Mouse (Mus musculus) liver, embryonic 16.5 days (tissue): Measurements from ENCODE around the gene Frmd4b. TPM values are rescaled to one million over a fixed set of nuclear protein-coding genes. Genes with fewer than 3 reads are reported as not detected.

Experiments used
- ATAC-seq: fragments of 200-750 bp; cut with Nextera tagmentation; 2 replicates; pipeline ENCODE4 v1.8.0; 2017; ENCODE audit warnings: low read depth, mild to moderate bottlenecking, moderate number of reproducible peaks, moderate library complexity
- H3K27ac ChIP-seq: fragments of 300-500 bp; sonication (generic); 2 replicates; pipeline ENCODE4 v1.5.1; 2014; ENCODE audit warnings: mild to moderate bottlenecking, low read length
- H3K27me3 ChIP-seq: fragments of 300-500 bp; sonication (generic); 2 replicates; pipeline ENCODE4 v1.6.1; 2014; ENCODE audit warnings: low read depth, low read length, mixed read lengths; ENCODE audit not compliant: control insufficient read depth, insufficient read depth
- H3K36me3 ChIP-seq: fragments of 300-500 bp; sonication (generic); 2 replicates; pipeline ENCODE4 v1.6.1; 2014; ENCODE audit warnings: mild to moderate bottlenecking; ENCODE audit not compliant: control insufficient read depth, insufficient read depth
- H3K4me1 ChIP-seq: fragments of 300-500 bp; sonication (generic); 2 replicates; pipeline ENCODE4 v1.6.1; 2014; ENCODE audit warnings: low read depth, low read length, mixed read lengths; ENCODE audit not compliant: control insufficient read depth
- H3K4me2 ChIP-seq: fragments of 300-500 bp; sonication (generic); 2 replicates; pipeline ENCODE4 v1.6.1; 2014; ENCODE audit warnings: low read depth, low read length, mixed read lengths
- H3K4me3 ChIP-seq: fragments of 300-500 bp; sonication (generic); 2 replicates; pipeline ENCODE4 v1.5.1; 2014; ENCODE audit warnings: low read depth, mild to moderate bottlenecking, low read length
- H3K9ac ChIP-seq: fragments of 300-500 bp; sonication (generic); 2 replicates; pipeline ENCODE4 v1.6.1; 2014; ENCODE audit warnings: low read depth, low read length
- H3K9me3 ChIP-seq: fragments of 300-500 bp; sonication (generic); replicated peaks from 2 replicates; pipeline ENCODE4 v1.6.1; 2016; ENCODE audit warnings: low read length; ENCODE audit not compliant: control insufficient read depth
- WGBS: fragments of 180-500 bp; shearing (Covaris S2); extraction: QIAGEN DNeasy Blood & Tissue Kit; methylation state at CpG from one replicate; pipeline ENCODE4 v1.1.7; 2014; ENCODE audit not compliant: insufficient replicate concordance; 5-methylcytosine and 5-hydroxymethylcytosine counted together
- polyA plus RNA-seq: library from polyadenylated mRNA; unstranded; fragments of >200 nt; fragmentation: Nextera tagmentation; extraction: Ambion mirVana; gene quantifications from 2 replicates; pipeline ENCODE4 v1.2.1, GENCODE M21; 2015

Gene Frmd4b
- polyA plus RNA-seq, 1 experiment from 2014 or later: 8.9 TPM

GRCm38 (mm10) chr6:97521279-97522038 is 95.9 kb downstream of the Frmd4b start:
- Histone ChIP-seq H3K9ac (no peak overlapping the region), H3K27me3 (no peaks in the 10 kb centered on the region), H3K4me2 (no peak overlapping the region), H3K27ac (no peak overlapping the region), H3K36me3 (no peaks in the 10 kb centered on the region), H3K4me3 (no peak overlapping the region), H3K9me3 (no peaks in the 10 kb centered on the region), H3K4me1 (no peaks in the 10 kb centered on the region; the same call in none of the 2 replicates)
- WGBS: 64% methylated on average over 13 of the region's 13 CpGs
- ATAC-seq: no peak

- ATAC-seq: no peak
- Histone ChIP-seq H3K9ac (no peak overlapping the region), H3K27ac (no peak overlapping the region), H3K9me3 (no peaks in the 10 kb centered on the region), H3K27me3 (no peaks in the 10 kb centered on the region), H3K4me3 (no peak overlapping the region), H3K4me1 (no peaks in the 10 kb centered on the region; the same call in none of the 2 replicates), H3K4me2 (no peak overlapping the region), H3K36me3 (no peaks in the 10 kb centered on the region)
- WGBS: 18% methylated on average over 2 of the region's 2 CpGs
These were observed 96.8 kb downstream of the Frmd4b start for GRCm38 (mm10) chr6:97520566-97520965.

- Histone ChIP-seq H3K4me3 (no peak overlapping the region), H3K27ac (peak overlapping the region; percentile 33; the same call in 1 of the 2 replicates), H3K36me3 (no peaks in the 10 kb centered on the region), H3K9ac (no peak overlapping the region), H3K4me2 (no peak overlapping the region), H3K9me3 (no peaks in the 10 kb centered on the region), H3K27me3 (no peaks in the 10 kb centered on the region), H3K4me1 (no peaks in the 10 kb centered on the region; the same call in none of the 2 replicates)
- 61% methylated on average over 10 of the region's 10 CpGs for WGBS
- peak; percentile 68 for ATAC-seq
These were observed 97.8 kb downstream of the Frmd4b start for GRCm38 (mm10) chr6:97519553-97519952.

DNA sequence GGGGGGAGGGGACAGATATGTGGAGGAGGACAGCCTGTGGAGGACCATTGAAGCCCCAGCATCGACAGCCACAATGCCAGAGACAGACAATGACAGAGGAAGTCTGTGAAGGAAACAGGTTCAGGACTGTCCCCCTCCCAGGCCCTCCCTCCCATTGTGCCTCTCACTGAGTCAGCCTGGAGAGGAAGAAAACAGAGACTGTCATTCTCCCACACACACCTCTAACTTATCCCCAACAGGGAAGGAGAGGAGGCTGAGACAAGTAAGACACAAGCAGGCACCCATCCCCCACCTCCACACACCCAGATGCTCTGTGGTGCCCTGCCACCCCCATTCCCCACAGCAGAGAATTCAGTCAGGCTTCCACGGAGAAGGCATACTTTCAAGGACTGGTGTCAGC is 98.9 kb downstream of the Frmd4b start:
- H3K27ac ChIP-seq: no peak overlapping the region
- H3K4me1 ChIP-seq: no peaks in the 10 kb centered on the region; the same call in none of the 2 replicates
- no peaks in the 10 kb centered on the region for H3K36me3 ChIP-seq
- no peaks in the 10 kb centered on the region for H3K27me3 ChIP-seq
- H3K4me2 ChIP-seq: no peak overlapping the region
- ATAC-seq: peak; percentile 32; the same call in 1 of the 2 replicates
- no peak overlapping the region for H3K9ac ChIP-seq
- WGBS: 9% methylated on average over 2 of the region's 2 CpGs
- H3K9me3 ChIP-seq: no peaks in the 10 kb centered on the region
- no peak overlapping the region for H3K4me3 ChIP-seq

GRCm38 (mm10) chr6:97517616-97518235 is 99.6 kb downstream of the Frmd4b start:
- H3K4me2 ChIP-seq: no peak overlapping the region
- H3K36me3 ChIP-seq: no peaks in the 10 kb centered on the region
- ATAC-seq: no peak
- no peak overlapping the region for H3K4me3 ChIP-seq
- WGBS: 45% methylated on average over 12 of the region's 12 CpGs
- no peak overlapping the region for H3K27ac ChIP-seq
- no peaks in the 10 kb centered on the region for H3K27me3 ChIP-seq
- H3K9ac ChIP-seq: no peak overlapping the region
- H3K4me1 ChIP-seq: no peaks in the 10 kb centered on the region; the same call in none of the 2 replicates
- H3K9me3 ChIP-seq: no peaks in the 10 kb centered on the region

- H3K4me1 ChIP-seq: no peaks in the 10 kb centered on the region; the same call in none of the 2 replicates
- H3K4me2 ChIP-seq: no peak overlapping the region
- H3K27me3 ChIP-seq: no peaks in the 10 kb centered on the region
- no peak overlapping the region for H3K9ac ChIP-seq
- no peaks in the 10 kb centered on the region for H3K9me3 ChIP-seq
- no peak overlapping the region for H3K4me3 ChIP-seq
- no peaks in the 10 kb centered on the region for H3K36me3 ChIP-seq
- WGBS: 69% methylated on average over 5 of the region's 5 CpGs
- no peak overlapping the region for H3K27ac ChIP-seq
- ATAC-seq: no peak
These were observed 100.4 kb downstream of the Frmd4b start for GRCm38 (mm10) chr6:97516941-97517340.

DNA sequence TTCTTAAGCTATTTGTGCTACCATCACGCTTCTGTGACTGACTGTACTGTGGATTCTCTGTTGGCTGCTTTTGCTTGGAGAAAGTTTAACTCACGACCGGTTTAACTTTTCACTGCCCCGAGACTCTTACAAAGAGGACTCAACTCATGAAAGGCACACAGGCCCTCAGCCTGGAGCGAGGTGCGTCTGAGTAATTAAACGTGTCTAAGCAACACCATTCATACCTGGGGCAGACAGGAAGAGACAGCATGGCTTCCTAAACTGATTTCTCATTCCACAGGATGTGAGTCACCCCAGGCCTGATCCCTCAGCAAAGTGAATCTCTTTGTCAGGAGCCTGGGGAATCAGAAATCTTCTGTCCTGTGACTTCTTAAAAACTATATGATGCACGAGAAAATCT is 106.6 kb downstream of the Frmd4b start:
- 45% methylated on average over 8 of the region's 8 CpGs for WGBS

GRCm38 (mm10) chr6:97509434-97509833 is 107.9 kb downstream of the Frmd4b start:
- Histone ChIP-seq H3K4me1 (no peaks in the 10 kb centered on the region), H3K9me3 (no peaks in the 10 kb centered on the region), H3K4me3 (no peak overlapping the region), H3K27ac (no peak overlapping the region), H3K27me3 (no peaks in the 10 kb centered on the region), H3K9ac (no peak overlapping the region), H3K36me3 (no peaks in the 10 kb centered on the region), H3K4me2 (no peak overlapping the region)
- no peak for ATAC-seq
- WGBS: 64% methylated on average over 10 of the region's 10 CpGs

More for the DNA sequence above, 106.6 kb downstream of the Frmd4b start:
- Histone ChIP-seq H3K36me3 (no peaks in the 10 kb centered on the region), H3K27me3 (no peaks in the 10 kb centered on the region), H3K9ac (no peak overlapping the region), H3K9me3 (no peaks in the 10 kb centered on the region), H3K4me2 (no peak overlapping the region), H3K27ac (no peak overlapping the region), H3K4me3 (no peak overlapping the region), H3K4me1 (no peaks in the 10 kb centered on the region)
- no peak for ATAC-seq

DNA sequence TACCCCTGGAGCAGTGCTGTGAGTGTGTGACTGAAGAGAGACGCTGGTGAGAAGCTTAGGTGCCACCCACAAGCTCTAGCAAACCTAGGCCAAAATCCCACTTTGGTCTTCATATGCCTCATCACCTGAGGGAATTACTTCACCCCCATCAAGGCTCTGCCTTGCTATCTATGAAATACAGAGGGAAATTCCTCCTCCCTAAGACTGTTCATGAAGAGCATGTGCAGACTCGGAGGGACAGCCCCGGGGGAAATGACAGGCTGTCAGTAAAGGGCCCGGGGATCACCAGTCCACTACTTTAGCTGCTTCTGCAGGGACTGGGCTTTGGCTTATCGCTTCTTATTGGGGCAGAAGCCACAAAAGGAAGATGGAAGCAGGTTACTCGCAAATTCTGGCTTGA is 108.9 kb downstream of the Frmd4b start:
- WGBS: 49% methylated on average over 6 of the region's 6 CpGs
- Histone ChIP-seq H3K27ac (no peak overlapping the region), H3K4me1 (no peaks in the 10 kb centered on the region), H3K4me3 (no peak overlapping the region), H3K27me3 (no peaks in the 10 kb centered on the region), H3K4me2 (no peak overlapping the region), H3K36me3 (no peaks in the 10 kb centered on the region), H3K9ac (no peak overlapping the region), H3K9me3 (no peaks in the 10 kb centered on the region)
- no peak for ATAC-seq
